Mouse (Mus musculus) yolk sac, embryonic 10.5 days (tissue): ENCODE data around the gene Stard7.
"Not testable (repeated sequence)": the region's sequence is repeated elsewhere in the genome, so short reads cannot be mapped to it uniquely, and the experiment has no call there.

ENCODE experiments used
- DNase-seq: peaks from one replicate; pipeline ENCODE4 v3.0.0-alpha.2; 2017; ENCODE audit warnings: low spot score

The Stard7 gene

DNA sequence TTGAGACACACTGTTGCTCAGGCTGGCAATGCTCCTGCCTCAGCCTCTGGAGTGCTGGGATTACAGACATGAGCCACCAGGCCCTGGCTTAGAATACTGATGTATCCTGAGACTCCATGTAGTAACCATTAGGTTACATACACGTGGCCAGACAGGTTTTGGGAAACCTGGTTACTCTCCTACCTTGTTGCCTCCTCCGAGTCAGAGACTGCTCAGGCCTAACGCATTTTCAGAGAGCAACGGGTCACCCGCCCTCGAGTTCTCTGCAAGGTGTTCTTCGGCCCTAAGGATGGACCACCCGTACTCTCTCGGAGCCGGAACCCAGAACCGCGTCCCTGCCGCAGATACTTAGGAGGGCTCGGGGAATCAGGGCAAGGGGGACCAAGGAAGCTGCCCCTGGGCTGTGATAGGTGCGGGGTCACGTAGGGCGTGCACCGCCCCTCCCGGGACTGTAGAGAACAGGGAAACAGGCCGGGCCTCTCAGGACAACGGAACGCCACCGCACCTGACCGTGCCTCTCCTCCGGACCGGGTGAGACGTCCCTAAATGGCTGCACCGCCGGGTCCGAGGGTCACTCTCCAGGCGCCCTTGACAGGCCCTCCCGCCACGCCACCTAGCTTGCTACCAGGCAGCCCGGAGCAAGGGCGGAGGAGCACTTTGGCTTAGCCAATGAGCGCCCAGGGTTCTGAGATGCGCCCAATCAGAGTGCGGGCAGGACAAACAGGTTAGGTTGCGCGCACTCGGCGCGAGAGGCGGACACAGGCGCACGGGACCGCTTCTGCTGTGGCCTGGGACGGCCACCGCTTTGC is at the start of gene Stard7:
Gene Stard7, plus strand, starts transcription at position 728 of the 809 bp plus-strand sequence.
- peak; percentile 98 for DNase-seq

DNA sequence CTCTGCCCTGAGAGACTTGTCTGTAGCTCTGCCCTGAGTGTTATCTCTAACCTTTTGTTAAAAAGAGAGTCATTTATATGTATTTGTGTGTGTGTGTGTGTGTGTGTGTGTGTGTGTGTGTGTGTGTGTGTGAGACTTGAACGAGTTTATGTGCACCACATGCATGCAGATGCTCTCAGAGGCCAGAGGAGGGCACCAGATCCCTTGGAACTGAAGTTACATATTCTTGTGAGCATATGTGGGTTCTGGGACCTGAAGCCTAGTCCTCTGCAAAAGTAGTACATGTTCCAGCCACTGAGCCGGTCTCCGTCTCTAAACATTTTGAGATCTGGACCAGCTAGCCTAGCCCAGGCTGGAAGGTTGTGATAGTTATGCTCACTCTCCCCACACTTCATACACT is 44.8 kb upstream of the Stard7 start:
- no peak for DNase-seq

DNA sequence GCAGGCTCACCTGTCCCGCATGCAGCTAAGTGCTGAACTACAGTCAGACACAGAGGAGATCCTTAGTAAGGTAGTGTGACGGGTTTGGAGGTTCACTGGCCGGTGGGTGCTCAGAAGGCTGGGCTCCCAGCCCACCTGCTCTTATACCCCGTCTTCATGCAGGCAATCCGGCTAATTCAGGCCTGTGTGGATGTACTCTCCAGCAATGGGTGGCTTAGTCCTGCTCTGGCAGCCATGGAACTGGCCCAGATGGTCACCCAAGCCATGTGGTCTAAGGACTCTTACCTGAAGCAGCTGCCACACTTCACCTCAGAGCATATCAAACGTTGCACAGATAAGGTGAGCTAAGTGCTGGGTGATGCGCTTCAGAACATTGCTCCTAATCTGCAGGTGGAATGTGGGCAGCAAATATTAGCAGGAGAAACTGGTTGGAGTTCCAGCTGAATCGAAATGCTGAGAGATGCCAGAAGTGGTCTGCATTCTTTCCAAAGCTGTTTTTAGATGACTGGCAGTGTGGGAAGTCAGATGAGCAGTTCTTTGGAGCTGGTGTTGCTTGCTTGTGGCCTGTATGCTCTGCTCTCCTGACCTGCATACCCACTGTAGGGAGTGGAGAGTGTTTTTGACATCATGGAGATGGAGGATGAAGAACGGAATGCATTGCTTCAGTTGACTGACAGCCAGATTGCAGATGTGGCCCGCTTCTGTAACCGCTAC is 32.0 kb upstream of the Stard7 start:
- DNase-seq, result no peak

GRCm38 (mm10) chr2:127240065-127240464 is 30.0 kb upstream of the Stard7 start:
- no peak for DNase-seq

- peak; percentile 99 for DNase-seq
These were observed 22.3 kb upstream of the Stard7 start, which contains the start of the genes Ciao1 and Tmem127 for GRCm38 (mm10) chr2:127247592-127248333. Gene Ciao1 (minus strand): TSS chr2:127247816. Gene Tmem127 (plus strand): TSS chr2:127247908.

GRCm38 (mm10) chr2:127248334-127249004 is 21.5 kb upstream of the Stard7 start:
- peak; percentile 40 for DNase-seq

DNA sequence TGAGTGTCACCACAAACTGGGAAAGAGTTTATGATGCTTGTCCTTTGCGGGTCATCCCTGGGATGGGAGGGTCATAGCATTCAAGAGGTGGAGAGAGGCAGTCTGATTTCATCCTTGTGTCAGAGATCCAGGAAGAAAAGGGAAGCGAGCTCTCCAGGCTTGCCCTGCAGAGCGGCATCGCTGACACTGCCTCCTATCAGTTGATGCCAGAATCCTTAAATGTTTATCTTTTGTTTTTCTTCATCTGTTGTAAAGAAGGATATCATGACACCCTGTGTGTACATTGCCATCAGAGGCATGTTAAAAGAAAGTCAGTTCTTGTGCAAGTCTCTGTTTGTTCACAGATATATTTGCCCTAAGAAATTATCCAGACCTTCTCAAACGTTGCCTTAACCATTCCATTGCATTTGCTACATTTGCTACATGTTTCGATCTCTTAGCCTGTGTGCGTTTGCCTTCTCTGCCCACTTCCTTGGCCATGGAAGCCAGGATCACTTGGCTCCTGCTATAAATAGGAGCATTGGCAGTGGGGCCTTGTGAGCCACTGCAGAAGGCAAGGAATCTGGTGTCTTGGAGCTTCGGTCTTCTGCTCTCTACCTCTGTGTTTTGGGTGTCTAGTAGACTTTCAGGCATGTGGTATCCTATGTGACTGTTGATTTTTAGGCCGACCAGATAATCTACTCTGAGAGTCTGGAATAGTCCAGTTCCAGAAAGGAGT is 19.6 kb upstream of the Stard7 start:
- DNase-seq, result no peak

DNA sequence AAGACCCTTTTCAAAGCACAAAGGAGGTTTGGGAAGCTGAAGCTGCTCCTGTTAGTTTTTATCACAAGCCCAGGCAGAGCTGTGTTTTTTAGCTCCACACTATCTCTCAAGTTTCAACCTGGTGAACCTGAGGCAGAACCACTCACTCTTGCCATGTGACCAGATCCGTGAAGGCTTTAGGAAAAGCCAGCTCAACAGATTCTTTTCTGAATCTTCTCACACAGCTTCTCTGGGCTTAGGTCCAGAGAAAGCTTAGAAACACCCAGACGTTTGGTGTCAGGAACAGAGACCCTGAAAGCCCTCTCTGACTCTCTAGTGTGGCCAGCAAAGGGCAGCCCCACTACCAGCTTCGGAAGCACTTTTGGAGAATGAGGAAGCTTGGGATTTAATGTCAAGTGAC is 18.6 kb upstream of the Stard7 start:
- DNase-seq, result no peak

DNA sequence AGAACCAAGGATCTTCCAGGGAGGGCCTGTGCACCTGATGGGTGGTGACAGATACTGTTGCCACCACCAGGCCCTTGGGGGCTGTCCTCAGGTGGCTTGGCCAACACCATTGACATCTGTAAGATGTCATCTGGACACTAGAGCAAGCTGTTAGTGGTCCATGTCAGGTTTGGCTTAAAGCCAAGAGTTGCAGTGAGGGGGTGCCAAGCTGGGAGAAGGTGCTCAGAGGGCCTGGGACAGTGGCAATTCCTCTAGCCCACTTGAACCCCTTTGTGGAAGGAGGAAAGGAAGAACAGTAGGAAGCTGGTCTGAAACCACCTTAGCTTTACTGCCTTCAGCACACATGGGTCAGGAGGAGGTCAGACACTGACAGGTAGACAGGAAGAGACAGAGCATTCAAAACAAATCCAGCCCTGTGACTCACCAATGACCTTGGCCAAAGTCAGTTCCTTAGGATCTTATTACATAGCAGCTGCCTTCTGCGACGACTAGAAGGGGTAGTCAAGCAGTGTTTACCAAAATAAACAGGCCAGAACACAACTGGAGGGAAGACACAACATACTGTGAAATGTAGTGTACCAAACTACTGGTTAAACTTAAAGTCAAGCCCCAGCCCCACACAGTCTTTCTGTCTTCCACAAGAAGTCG is 18.0 kb upstream of the Stard7 start:
- DNase-seq, result no peak

GRCm38 (mm10) chr2:127252787-127253186 is 17.2 kb upstream of the Stard7 start:
- no peak for DNase-seq

DNA sequence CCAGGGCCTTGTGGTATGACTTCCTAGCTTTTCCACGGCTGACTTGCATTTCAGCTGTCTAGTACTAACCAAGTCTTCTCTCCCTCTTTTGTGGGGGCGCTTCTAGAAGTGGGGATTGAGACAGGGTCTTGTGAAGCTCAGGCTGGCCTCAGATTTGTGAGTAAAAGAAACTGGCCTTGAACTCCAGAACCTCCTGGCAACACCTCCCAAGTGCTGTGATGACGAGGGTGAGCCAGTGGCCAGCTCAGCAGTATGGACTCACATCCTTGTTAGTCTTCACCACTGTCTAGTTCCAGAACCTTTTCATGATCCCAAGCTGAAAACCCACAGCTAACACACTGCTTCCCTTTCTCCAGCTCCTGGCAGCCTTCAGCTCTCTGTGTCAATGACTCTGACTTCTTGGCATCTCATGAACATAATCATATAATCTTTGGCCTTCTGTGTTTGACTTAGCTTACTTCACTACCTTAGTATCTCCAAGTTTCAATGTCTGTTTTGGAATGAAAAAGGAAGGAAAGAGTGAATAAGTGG is 15.3 kb upstream of the Stard7 start:
- no peak for DNase-seq

DNA sequence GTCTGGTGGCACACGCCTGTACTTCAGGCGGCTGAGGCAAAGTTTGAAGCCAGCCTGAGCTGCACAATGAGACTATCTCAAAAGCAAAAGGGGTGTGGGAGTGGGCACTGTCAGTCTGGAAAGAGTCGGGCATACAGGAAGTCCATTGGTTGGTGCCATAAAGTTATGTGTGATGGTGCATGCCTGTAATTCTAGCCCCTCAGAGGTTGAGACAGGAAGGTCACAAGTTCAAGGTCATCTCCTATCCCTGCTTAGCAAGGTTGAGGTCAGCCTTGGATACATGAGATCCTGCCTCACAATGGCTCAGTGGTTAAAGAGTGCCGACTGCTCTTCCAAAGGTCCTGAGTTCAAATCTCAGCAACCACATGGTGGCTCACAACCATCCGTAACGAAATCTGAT is 14.7 kb upstream of the Stard7 start:
- DNase-seq, result no peak

GRCm38 (mm10) chr2:127259340-127259739 is 10.7 kb upstream of the Stard7 start:
- no peak for DNase-seq

- DNase-seq, result no peak
These were observed 7.5 kb upstream of the Stard7 start for GRCm38 (mm10) chr2:127262480-127262879.

DNA sequence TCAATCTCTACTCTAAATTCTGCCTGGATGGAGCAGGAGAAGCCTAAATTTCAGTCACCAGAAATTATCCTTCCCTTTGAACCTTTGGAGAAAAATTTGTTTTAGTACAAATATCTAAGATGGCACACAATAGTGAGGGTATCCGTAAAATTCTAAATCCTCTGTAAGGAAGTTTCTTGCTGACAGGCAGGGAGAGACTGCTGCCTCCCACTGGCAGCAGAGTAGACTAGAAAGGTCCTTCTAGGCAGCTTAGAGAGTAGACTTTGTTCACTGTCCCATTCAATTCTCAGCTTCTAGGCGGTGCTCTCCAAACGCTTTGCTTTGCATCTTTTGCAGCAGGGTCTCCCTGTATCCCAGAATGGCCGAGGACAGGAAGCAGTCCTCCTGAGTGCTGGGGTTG is 2.2 kb upstream of the Stard7 start:
- DNase-seq, result no peak

- peak; percentile 82 for DNase-seq
These were observed 453 bp downstream of the Stard7 start for GRCm38 (mm10) chr2:127270300-127271041.

DNA sequence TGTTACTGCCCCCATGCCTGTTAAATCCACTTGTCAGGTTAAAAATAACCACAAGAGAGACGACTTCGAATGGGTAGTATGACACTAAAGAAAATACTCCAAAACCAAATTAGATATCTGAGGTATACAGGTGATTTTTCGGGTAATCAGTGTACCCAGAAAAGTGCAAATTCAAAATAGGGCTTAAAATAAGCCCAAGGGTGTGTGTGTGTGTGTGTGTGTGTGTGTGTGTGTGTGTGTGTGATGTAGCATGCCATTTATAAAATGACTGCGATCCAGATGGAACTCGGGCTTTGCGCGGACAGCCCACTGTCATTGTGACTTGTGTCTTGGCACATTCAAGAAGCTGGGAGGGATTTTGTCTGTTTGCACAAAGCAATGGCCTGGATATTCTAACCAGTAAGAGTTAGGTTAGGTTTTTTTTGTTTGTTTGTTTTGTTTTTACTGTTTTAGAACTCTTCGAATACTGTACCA is 1.1 kb downstream of the Stard7 start:
- DNase-seq, result no peak

GRCm38 (mm10) chr2:127272049-127272448 is 2.0 kb downstream of the Stard7 start:
- not testable (repeated sequence) for DNase-seq

- DNase-seq, result no peak
These were observed 2.8 kb downstream of the Stard7 start for GRCm38 (mm10) chr2:127272806-127273205.

- DNase-seq, result no peak
These were observed 4.6 kb downstream of the Stard7 start for GRCm38 (mm10) chr2:127274590-127274989.
